Mouse (Mus musculus) limb, embryonic 11.5 days (tissue): ENCODE results near the gene Selenof. TPM values are rescaled to one million over a fixed set of nuclear protein-coding genes. Genes with fewer than 3 reads are reported as not detected.

Experiments used
- ATAC-seq: fragments of 200-750 bp; cut with Nextera tagmentation; 2 replicates; pipeline ENCODE4 v1.8.0; 2017; ENCODE audit warnings: low read depth; ENCODE audit not compliant: insufficient number of reproducible peaks, low FRiP score, low TSS enrichment
- DNase-seq: peaks from one replicate; pipeline ENCODE4 v3.0.0-alpha.2; 2015; ENCODE audit warnings: low spot score
- H3K27ac ChIP-seq: fragments of 300-500 bp; sonication (generic); replicated peaks from 2 replicates; pipeline ENCODE4 v1.5.1; 2014; ENCODE audit warnings: low read depth, mild to moderate bottlenecking, low read length
- H3K27me3 ChIP-seq: fragments of 300-500 bp; sonication (generic); 2 replicates; pipeline ENCODE4 v1.6.1; 2014; ENCODE audit warnings: mild to moderate bottlenecking, low read length, mixed read lengths; ENCODE audit not compliant: control insufficient read depth, insufficient read depth
- H3K36me3 ChIP-seq: fragments of 300-500 bp; sonication (generic); 2 replicates; pipeline ENCODE4 v1.6.1; 2014; ENCODE audit warnings: mild to moderate bottlenecking, low read length, moderate library complexity, mixed read lengths; ENCODE audit not compliant: control insufficient read depth, insufficient read depth
- H3K4me1 ChIP-seq: fragments of 300-500 bp; sonication (generic); 2 replicates; pipeline ENCODE4 v1.6.1; 2014; ENCODE audit warnings: low read length, mixed read lengths; ENCODE audit not compliant: control insufficient read depth, insufficient read depth
- H3K4me2 ChIP-seq: fragments of 300-500 bp; sonication (generic); 2 replicates; pipeline ENCODE4 v1.6.1; 2014; ENCODE audit warnings: low read depth, mild to moderate bottlenecking, moderate library complexity; ENCODE audit not compliant: severe bottlenecking
- H3K4me3 ChIP-seq: fragments of 300-500 bp; sonication (generic); 2 replicates; pipeline ENCODE4 v1.5.1; 2014; ENCODE audit warnings: low read depth, low read length
- H3K9ac ChIP-seq: fragments of 300-500 bp; sonication (generic); 2 replicates; pipeline ENCODE4 v1.6.1; 2014; ENCODE audit warnings: mild to moderate bottlenecking, low read length
- H3K9me3 ChIP-seq: fragments of 300-500 bp; sonication (generic); 2 replicates; pipeline ENCODE4 v1.6.1; 2016; ENCODE audit warnings: low read length; ENCODE audit not compliant: control insufficient read depth
- WGBS: fragments of 180-500 bp; shearing (Covaris S2); extraction: QIAGEN DNeasy Blood & Tissue Kit; methylation state at CpG from one replicate; pipeline ENCODE4 v1.1.7; 2014; 5-methylcytosine and 5-hydroxymethylcytosine counted together
- polyA plus RNA-seq: library from polyadenylated mRNA; unstranded; fragments of >200 nt; fragmentation: Nextera tagmentation; extraction: Ambion mirVana; gene quantifications from 2 replicates; pipeline ENCODE4 v1.2.1, GENCODE M21; 2014

The Selenof gene
- polyA plus RNA-seq, 1 experiment from 2014 or later: 386 TPM

- no peaks in the 10 kb centered on the region for H3K36me3 ChIP-seq
- H3K27ac ChIP-seq: no peak overlapping the region
- H3K4me1 ChIP-seq: no peaks in the 10 kb centered on the region
- no peak for DNase-seq
- no peak overlapping the region for H3K4me3 ChIP-seq
- 0 out of 2 replicates have a peak, but pooled peaks cover 2% of the 10 kb centered on the region for H3K9me3 ChIP-seq
- no peak for ATAC-seq
- no peak overlapping the region for H3K4me2 ChIP-seq
- H3K9ac ChIP-seq: no peak overlapping the region
- no peaks in the 10 kb centered on the region for H3K27me3 ChIP-seq
- 86% methylated on average over 3 of the region's 3 CpGs for WGBS
These were observed 58.8 kb downstream of the Selenof start for GRCm38 (mm10) chr3:144628915-144629230.

GRCm38 (mm10) chr3:144635236-144635635, 65.1 kb downstream of the Selenof start:
- Histone ChIP-seq H3K4me1 (no peaks in the 10 kb centered on the region), H3K27me3 (no peaks in the 10 kb centered on the region), H3K9ac (no peak overlapping the region), H3K4me3 (no peak overlapping the region), H3K27ac (no peak overlapping the region), H3K9me3 (no peaks in the 10 kb centered on the region), H3K4me2 (no peak overlapping the region), H3K36me3 (no peaks in the 10 kb centered on the region)
- 85% methylated on average over 5 of the region's 5 CpGs for WGBS
- DNase-seq: no peak
- no peak for ATAC-seq

- H3K36me3 ChIP-seq: no peaks in the 10 kb centered on the region
- no peak overlapping the region for H3K4me2 ChIP-seq
- no peaks in the 10 kb centered on the region for H3K4me1 ChIP-seq
- H3K27me3 ChIP-seq: no peaks in the 10 kb centered on the region
- no peaks in the 10 kb centered on the region for H3K9me3 ChIP-seq
- H3K9ac ChIP-seq: no peak overlapping the region
- H3K4me3 ChIP-seq: no peak overlapping the region
- no peak overlapping the region for H3K27ac ChIP-seq
- WGBS: 85% methylated on average over 4 of the region's 4 CpGs
- DNase-seq: no peak
- ATAC-seq: no peak
These were observed 68.0 kb downstream of the Selenof start for GRCm38 (mm10) chr3:144638110-144638509.

GRCm38 (mm10) chr3:144639387-144639786, 69.3 kb downstream of the Selenof start:
- Histone ChIP-seq H3K4me3 (no peak overlapping the region), H3K4me1 (no peaks in the 10 kb centered on the region), H3K9ac (no peak overlapping the region), H3K27ac (no peak overlapping the region), H3K36me3 (no peaks in the 10 kb centered on the region), H3K27me3 (no peaks in the 10 kb centered on the region), H3K9me3 (no peaks in the 10 kb centered on the region), H3K4me2 (no peak overlapping the region)
- ATAC-seq: no peak
- DNase-seq: no peak
- WGBS: 77% methylated on average over 3 of the region's 3 CpGs

- Histone ChIP-seq H3K9me3 (no peaks in the 10 kb centered on the region), H3K27ac (no peak overlapping the region), H3K36me3 (no peaks in the 10 kb centered on the region), H3K4me2 (no peak overlapping the region), H3K4me1 (no peaks in the 10 kb centered on the region), H3K4me3 (no peak overlapping the region), H3K9ac (no peak overlapping the region), H3K27me3 (no peaks in the 10 kb centered on the region)
- ATAC-seq (no peak), DNase-seq (no peak)
These were observed 69.9 kb downstream of the Selenof start for GRCm38 (mm10) chr3:144640033-144640432.

- ATAC-seq (no peak), DNase-seq (no peak)
- Histone ChIP-seq H3K9ac (no peak overlapping the region), H3K27me3 (no peaks in the 10 kb centered on the region), H3K36me3 (no peaks in the 10 kb centered on the region), H3K27ac (no peak overlapping the region), H3K9me3 (no peaks in the 10 kb centered on the region), H3K4me2 (no peak overlapping the region), H3K4me3 (no peak overlapping the region), H3K4me1 (no peaks in the 10 kb centered on the region)
- WGBS: 98% methylated on average over 4 of the region's 4 CpGs
These were observed 72.0 kb downstream of the Selenof start for GRCm38 (mm10) chr3:144642141-144642540.

- Histone ChIP-seq H3K4me3 (no peak overlapping the region), H3K4me1 (no peaks in the 10 kb centered on the region), H3K27ac (no peak overlapping the region), H3K9me3 (no peaks in the 10 kb centered on the region), H3K9ac (no peak overlapping the region), H3K4me2 (no peak overlapping the region), H3K36me3 (no peaks in the 10 kb centered on the region), H3K27me3 (no peaks in the 10 kb centered on the region)
- 4% methylated on average over 2 of the region's 2 CpGs for WGBS
- DNase-seq: peak; percentile 49
- ATAC-seq: peak; percentile 70; the same call in 1 of the 2 replicates
These were observed 73.3 kb downstream of the Selenof start for GRCm38 (mm10) chr3:144643301-144643871.

GRCm38 (mm10) chr3:144644202-144644601, 74.1 kb downstream of the Selenof start:
- Histone ChIP-seq H3K27ac (no peak overlapping the region), H3K36me3 (no peaks in the 10 kb centered on the region), H3K4me3 (no peak overlapping the region), H3K4me1 (no peaks in the 10 kb centered on the region), H3K27me3 (no peaks in the 10 kb centered on the region), H3K9me3 (no peaks in the 10 kb centered on the region), H3K4me2 (no peak overlapping the region), H3K9ac (no peak overlapping the region)
- no peak for DNase-seq
- WGBS: 61% methylated on average over 5 of the region's 5 CpGs
- ATAC-seq: no peak
